Comparison of ENCODE assay signal across 9 mouse cellular contexts in the genomic region with DNA sequence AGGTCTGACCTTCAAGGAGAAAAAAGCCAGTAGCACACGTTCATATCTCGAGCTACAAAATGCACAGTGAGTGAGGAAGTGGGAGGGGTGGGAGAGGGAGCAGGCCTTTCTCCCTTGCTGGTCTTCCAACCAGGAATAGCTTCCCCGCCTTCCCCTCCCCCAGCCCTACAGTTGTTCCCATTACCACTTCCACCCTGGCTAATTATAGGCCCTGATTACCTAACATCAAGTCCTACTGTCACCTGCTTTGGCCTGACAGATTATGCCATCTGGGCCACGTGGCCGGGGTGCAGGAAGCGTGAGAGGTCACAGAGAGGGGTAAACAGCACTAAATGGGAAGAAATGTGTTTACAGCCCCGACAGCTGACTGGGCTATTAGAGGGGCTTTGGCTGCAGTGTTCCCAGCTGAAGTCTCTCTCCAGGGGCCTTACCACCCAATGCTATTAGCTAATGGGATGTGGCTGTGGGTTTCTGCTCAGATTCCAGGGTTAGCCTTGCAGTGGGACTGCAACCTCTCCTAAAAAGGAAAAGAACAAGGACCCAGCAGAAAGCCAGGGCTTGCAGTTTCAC.
A peak's percentile ranks its signal among the peaks of the same experiment; 100 is the strongest.
DNase-seq lines count a peak whose midpoint lies in the region; ATAC-seq lines count a peak whose summit lies in the region.
"Had no signal": no experiment of that assay in that cellular context is flagged by ENCODE, and none has a peak within 500 bp of the region (broad histone marks: within the 10 kb centered on the region; RNA-seq: fewer than 3 reads in every experiment).

No protein-coding gene starts in this region.

- H3K4me1 ChIP-seq in liver, embryonic 11.5 days (replicated peaks; ENCODE audit: control insufficient read depth, insufficient read depth, low read length) = no peaks in the 10 kb centered on the region; the same call in 1 of the 2 replicates
- H3K4me1 ChIP-seq in hindbrain, embryonic 16.5 days (ENCODE audit: control insufficient read depth, insufficient read depth, low read depth, low read length) = peaks cover 5% of the 10 kb centered on the region; the same call in 1 of the 2 replicates
- H3K4me1 ChIP-seq in lung, embryonic 15.5 days = peaks cover 9% of the 10 kb centered on the region; the same call in 1 of the 2 replicates
- peaks cover 9% of the 10 kb centered on the region for H3K4me1 ChIP-seq in neural tube, embryonic 15.5 days

- no peak overlapping the region for H3K27ac ChIP-seq in liver, embryonic 11.5 days (ENCODE audit: low read depth, low read length)
- H3K27ac ChIP-seq in hindbrain, embryonic 16.5 days (ENCODE audit: low read depth, low read length) = no peak overlapping the region
- no peak overlapping the region for H3K27ac ChIP-seq in lung, embryonic 15.5 days
- H3K27ac ChIP-seq in neural tube, embryonic 15.5 days (replicated peaks) = no peak overlapping the region
- H3K27ac ChIP-seq: kidney, postnatal 0 days had no signal

- ATAC-seq in liver, embryonic 11.5 days (replicated peaks; ENCODE audit: low FRiP score) = no peak; the same call in 1 of the 2 replicates
- ATAC-seq in hindbrain, embryonic 16.5 days = peak; percentile 76
- peak; percentile 49; the same call in 1 of the 2 replicates for ATAC-seq in lung, embryonic 15.5 days (ENCODE audit: borderline replicate concordance, extremely low read depth, low FRiP score, low TSS enrichment)
- ATAC-seq in neural tube, embryonic 15.5 days (ENCODE audit: low FRiP score) = peak; percentile 63

- peak; percentile 21 for DNase-seq in liver
- no peak for DNase-seq in liver, embryonic 11.5 days (ENCODE audit: low spot score)
- peak; percentile 9 for DNase-seq in gastrocnemius, postnatal 14 days
- no peak for DNase-seq in spleen, postnatal 4 days (ENCODE audit: low spot score in 2 of 2)
- no peak for DNase-seq in layer of hippocampus, postnatal 25 days (ENCODE audit: extremely low spot score in 1 of 2, low spot score in 1 of 2)

- H3K4me2 ChIP-seq in liver, embryonic 11.5 days = no peak overlapping the region
- H3K4me2 ChIP-seq in hindbrain, embryonic 16.5 days (ENCODE audit: low read length) = no peak overlapping the region
- H3K4me2 ChIP-seq in lung, embryonic 15.5 days = no peak overlapping the region
- no peak overlapping the region for H3K4me2 ChIP-seq in neural tube, embryonic 15.5 days

- H3K4me3 ChIP-seq in liver, embryonic 11.5 days (ENCODE audit: low read depth, low read length) = no peak overlapping the region
- no peak overlapping the region for H3K4me3 ChIP-seq in hindbrain, embryonic 16.5 days (ENCODE audit: low read length)
- no peak overlapping the region for H3K4me3 ChIP-seq in lung, embryonic 15.5 days
- H3K4me3 ChIP-seq in neural tube, embryonic 15.5 days (replicated peaks) = no peak overlapping the region

- intact Hi-C loops in gastrocnemius, postnatal 14 days (cut with DNase I; ENCODE audit: low total_unique reads) = no loop called here

- H3K27me3 ChIP-seq in liver, embryonic 11.5 days (replicated peaks; ENCODE audit: control insufficient read depth, insufficient read depth, low read length) = no peaks in the 10 kb centered on the region
- no peaks in the 10 kb centered on the region for H3K27me3 ChIP-seq in hindbrain, embryonic 16.5 days (replicated peaks; ENCODE audit: control insufficient read depth, insufficient read depth, low read length)
- no peaks in the 10 kb centered on the region for H3K27me3 ChIP-seq in lung, embryonic 15.5 days
- no peaks in the 10 kb centered on the region for H3K27me3 ChIP-seq in neural tube, embryonic 15.5 days (replicated peaks)

- no peaks in the 10 kb centered on the region for H3K36me3 ChIP-seq in liver, embryonic 11.5 days (ENCODE audit: control insufficient read depth, insufficient read depth, low read length)
- H3K36me3 ChIP-seq in hindbrain, embryonic 16.5 days (ENCODE audit: control insufficient read depth, insufficient read depth, low read length) = no peaks in the 10 kb centered on the region
- H3K36me3 ChIP-seq in lung, embryonic 15.5 days = no peaks in the 10 kb centered on the region
- H3K36me3 ChIP-seq in neural tube, embryonic 15.5 days = no peaks in the 10 kb centered on the region

- 16% methylated on average over 7 of the region's 7 CpGs for WGBS in liver, embryonic 11.5 days
- 19% methylated on average over 7 of the region's 7 CpGs for WGBS in hindbrain, embryonic 16.5 days
- WGBS in lung, embryonic 15.5 days = 17% methylated on average over 7 of the region's 7 CpGs
- WGBS in neural tube, embryonic 15.5 days = 12% methylated on average over 7 of the region's 7 CpGs

- no peaks in the 10 kb centered on the region for H3K9me3 ChIP-seq in liver, embryonic 11.5 days (ENCODE audit: control insufficient read depth, low read length)
- H3K9me3 ChIP-seq in hindbrain, embryonic 16.5 days (ENCODE audit: control insufficient read depth, low read length) = no peaks in the 10 kb centered on the region
- H3K9me3 ChIP-seq in lung, embryonic 15.5 days = no peaks in the 10 kb centered on the region
- no peaks in the 10 kb centered on the region for H3K9me3 ChIP-seq in neural tube, embryonic 15.5 days (replicated peaks)

- H3K9ac ChIP-seq in liver, embryonic 11.5 days (ENCODE audit: low read depth, low read length) = no peak overlapping the region
- H3K9ac ChIP-seq in hindbrain, embryonic 16.5 days (ENCODE audit: low read depth, low read length) = no peak overlapping the region
- no peak overlapping the region for H3K9ac ChIP-seq in lung, embryonic 15.5 days
- no peak overlapping the region for H3K9ac ChIP-seq in neural tube, embryonic 15.5 days (replicated peaks)

Comparison
In these comparisons a context has a peak if more than half of its experiments do, and no peak if none do; other contexts are left out.
1. DNase-seq: peak in liver (single experiment) and gastrocnemius, postnatal 14 days (single experiment); none in liver, embryonic 11.5 days (single experiment), spleen, postnatal 4 days (0 of 2) and layer of hippocampus, postnatal 25 days (0 of 2).